Mouse (Mus musculus) stomach, embryonic 14.5 days (tissue): ENCODE data around the gene Gkn2. TPM values are rescaled to one million over a fixed set of nuclear protein-coding genes. Genes with fewer than 3 reads are reported as not detected.

Experiments
- ATAC-seq: fragments of 200-750 bp; cut with Nextera tagmentation; 2 replicates; pipeline ENCODE4 v1.8.0; 2017; ENCODE audit warnings: low read depth, moderate TSS enrichment; ENCODE audit not compliant: insufficient number of reproducible peaks, insufficient read depth, low FRiP score
- H3K27ac ChIP-seq: fragments of 300-500 bp; sonication (generic); 2 replicates; pipeline ENCODE4 v1.5.1; 2014; ENCODE audit warnings: mild to moderate bottlenecking, low read length, moderate library complexity, mixed read lengths
- H3K27me3 ChIP-seq: fragments of 300-500 bp; sonication (generic); 2 replicates; pipeline ENCODE4 v1.6.1; 2014; ENCODE audit warnings: low read length, control low read depth, mixed read lengths; ENCODE audit not compliant: control insufficient read depth, insufficient read depth
- H3K36me3 ChIP-seq: fragments of 300-500 bp; sonication (generic); 2 replicates; pipeline ENCODE4 v1.6.1; 2014; ENCODE audit warnings: mild to moderate bottlenecking, control low read depth, low read length, moderate library complexity, mixed read lengths; ENCODE audit not compliant: control insufficient read depth, insufficient read depth
- H3K4me1 ChIP-seq: fragments of 300-500 bp; sonication (generic); 2 replicates; pipeline ENCODE4 v1.6.1; 2014; ENCODE audit warnings: low read length, control low read depth, mixed read lengths; ENCODE audit not compliant: control insufficient read depth, insufficient read depth
- H3K4me2 ChIP-seq: fragments of 300-500 bp; sonication (generic); replicated peaks from 2 replicates; pipeline ENCODE4 v1.6.1; 2014; ENCODE audit warnings: low read depth, low read length, control low read depth
- H3K4me3 ChIP-seq: fragments of 300-500 bp; sonication (generic); 2 replicates; pipeline ENCODE4 v1.5.1; 2014; ENCODE audit warnings: low read depth, low read length, control low read depth
- H3K9ac ChIP-seq: fragments of 300-500 bp; sonication (generic); replicated peaks from 2 replicates; pipeline ENCODE4 v1.6.1; 2014; ENCODE audit warnings: low read depth, mild to moderate bottlenecking, control low read depth, low read length, moderate library complexity, mixed read lengths
- H3K9me3 ChIP-seq: fragments of 300-500 bp; sonication (generic); 2 replicates; pipeline ENCODE4 v1.6.1; 2016; ENCODE audit warnings: low read depth, low read length, control low read depth; ENCODE audit not compliant: control insufficient read depth
- WGBS: fragments of 180-500 bp; shearing (Covaris S2); extraction: QIAGEN DNeasy Blood & Tissue Kit; methylation state at CpG from one replicate; pipeline ENCODE4 v1.1.7; 2014; 5-methylcytosine and 5-hydroxymethylcytosine counted together
- polyA plus RNA-seq: library from polyadenylated mRNA; unstranded; fragments of >200 nt; fragmentation: Nextera tagmentation; extraction: Ambion mirVana; gene quantifications from 2 replicates; pipeline ENCODE4 v1.2.1, GENCODE M21; 2014

Gkn2 gene
- polyA plus RNA-seq, 1 experiment from 2014 or later = 1.6 TPM

DNA sequence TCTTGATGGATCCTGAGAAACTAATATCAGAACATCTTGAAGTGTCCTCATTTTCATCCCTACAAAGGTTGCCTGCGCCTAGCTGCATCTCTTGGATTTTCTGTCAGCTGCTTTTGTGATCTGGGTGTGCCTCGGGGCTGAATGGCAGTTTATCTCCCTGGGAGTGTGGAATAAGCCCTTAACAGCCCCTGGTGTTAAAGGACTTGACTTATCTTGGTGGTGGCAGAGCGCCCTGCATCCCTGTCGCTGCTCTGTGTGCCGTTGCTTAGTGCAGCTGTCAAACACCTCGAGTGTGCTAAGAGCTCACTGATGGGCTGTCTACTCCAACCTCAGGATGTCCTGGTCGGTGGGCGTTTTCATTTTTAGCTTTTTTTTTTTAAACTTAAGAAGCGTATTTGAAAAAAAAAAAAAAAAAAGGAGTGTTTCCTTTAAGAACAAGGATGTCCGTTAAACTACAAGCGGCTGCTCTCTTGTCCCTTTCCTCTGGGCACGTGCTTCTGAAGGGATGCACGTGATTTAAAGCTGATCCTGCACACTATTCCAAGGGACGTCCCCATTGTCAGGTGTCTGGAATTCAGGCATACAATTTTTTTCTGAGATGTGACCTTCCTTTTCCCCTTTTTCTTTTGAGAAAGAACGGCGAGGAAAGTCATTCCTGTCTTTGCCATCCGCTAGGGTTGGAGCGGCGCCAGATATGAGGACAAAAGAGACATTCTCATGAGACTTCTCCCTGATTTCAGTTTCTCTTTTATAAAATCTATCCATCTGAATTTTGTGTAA lies 51.1 kb downstream of the Gkn2 start:
- H3K9me3 ChIP-seq = no peaks in the 10 kb centered on the region

DNA sequence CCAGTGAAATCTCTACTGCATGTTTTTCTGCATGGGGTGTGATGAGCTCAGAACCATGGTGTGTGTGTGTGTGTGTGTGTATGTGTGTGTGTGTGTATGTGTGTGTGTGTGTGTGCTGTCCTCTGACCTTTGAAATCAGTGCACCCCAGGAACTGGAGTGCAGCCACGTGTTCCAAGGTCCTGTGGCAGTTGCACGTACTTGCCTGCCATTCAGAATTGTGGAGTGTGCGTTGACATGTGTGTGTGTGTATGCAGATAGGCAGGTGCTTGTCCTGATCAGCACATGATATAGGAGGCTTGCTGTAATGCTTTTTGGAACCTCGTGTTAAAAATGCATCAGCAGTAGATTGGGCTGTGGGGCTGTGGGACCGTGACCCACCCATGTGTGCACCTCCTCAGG lies 53.8 kb downstream of the Gkn2 start:
- Histone ChIP-seq H3K4me1 (no peaks in the 10 kb centered on the region), H3K27me3 (no peaks in the 10 kb centered on the region), H3K36me3 (no peaks in the 10 kb centered on the region), H3K9me3 (no peaks in the 10 kb centered on the region), H3K4me3 (no peak overlapping the region), H3K9ac (no peak overlapping the region), H3K27ac (no peak overlapping the region), H3K4me2 (no peak overlapping the region)
- 86% methylated on average over 5 of the region's 5 CpGs for whole genome bisulfite sequencing
- ATAC-seq = no peak

More for the DNA sequence above, 51.1 kb downstream of the Gkn2 start:
- Histone ChIP-seq H3K4me1 (no peaks in the 10 kb centered on the region), H3K4me3 (no peak overlapping the region), H3K9ac (no peak overlapping the region), H3K27ac (no peak overlapping the region), H3K27me3 (no peaks in the 10 kb centered on the region), H3K4me2 (no peak overlapping the region), H3K36me3 (no peaks in the 10 kb centered on the region)
- no peak for ATAC-seq
- 63% methylated on average over 19 of the region's 19 CpGs for WGBS

DNA sequence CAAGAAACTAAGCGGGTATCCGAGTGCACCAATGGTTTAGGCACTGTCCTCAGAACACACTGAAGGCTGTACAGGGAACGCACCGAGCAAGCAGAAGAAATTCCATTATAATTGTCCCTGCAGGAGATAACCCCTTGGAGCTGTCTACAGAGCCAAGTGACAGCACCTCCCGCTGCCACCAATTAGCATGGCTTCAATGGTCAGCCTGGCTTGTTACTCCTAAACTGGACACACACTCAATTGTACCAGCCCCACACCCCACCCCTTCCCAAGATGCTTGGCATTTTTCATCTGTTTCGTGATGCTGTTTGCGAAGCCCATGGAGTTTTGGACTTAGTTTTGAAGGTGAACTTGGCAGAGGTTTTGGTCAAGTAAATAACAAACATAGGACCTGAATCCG lies 54.5 kb downstream of the Gkn2 start:
- no peak overlapping the region for H3K4me3 ChIP-seq
- no peak overlapping the region for H3K27ac ChIP-seq
- no peak for ATAC-seq
- no peak overlapping the region for H3K9ac ChIP-seq
- no peak overlapping the region for H3K4me2 ChIP-seq
- H3K9me3 ChIP-seq = no peaks in the 10 kb centered on the region
- no peaks in the 10 kb centered on the region for H3K36me3 ChIP-seq
- 80% methylated on average over 8 of the region's 8 CpGs for WGBS
- H3K4me1 ChIP-seq = no peaks in the 10 kb centered on the region
- no peaks in the 10 kb centered on the region for H3K27me3 ChIP-seq

DNA sequence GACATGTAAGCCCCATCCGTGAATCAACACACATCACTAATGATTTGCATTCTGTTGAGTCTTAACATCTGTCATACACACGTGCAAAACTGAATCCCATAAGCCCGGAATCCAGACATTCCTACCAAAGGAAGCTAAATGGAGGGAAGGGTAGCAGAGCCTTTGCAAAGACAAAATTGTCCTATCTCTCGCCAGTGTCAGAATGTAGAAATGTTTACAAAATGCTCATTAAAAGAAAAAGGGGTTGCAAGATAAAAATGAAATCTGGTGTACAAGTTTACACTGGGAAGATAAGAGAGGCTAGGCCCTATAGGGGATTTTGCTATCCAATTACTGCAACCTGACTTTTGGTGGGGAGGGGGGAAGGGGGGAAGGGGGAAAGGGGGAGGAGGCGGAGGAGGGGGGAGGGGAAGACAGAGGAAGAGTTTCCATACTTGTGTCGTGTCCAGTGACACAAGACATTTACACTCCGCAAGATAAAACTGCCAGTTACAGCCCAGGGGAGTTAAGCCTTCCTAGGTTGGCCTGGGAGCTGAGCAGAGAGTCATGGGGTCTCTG lies 55.4 kb downstream of the Gkn2 start, which contains the start of gene Bmp10:
Gene Bmp10 (plus strand): TSS at position 508 of the 558 bp plus-strand sequence.
- Histone ChIP-seq H3K4me3 (no peak within 1 kb of the TSS), H3K27ac (no peak within 1 kb of the TSS), H3K27me3 (no peaks in the 10 kb centered on the region), H3K9ac (no peak within 1 kb of the TSS), H3K4me2 (no peak within 1 kb of the TSS), H3K4me1 (no peaks in the 10 kb centered on the region), H3K9me3 (no peaks in the 10 kb centered on the region), H3K36me3 (no peaks in the 10 kb centered on the region)
- no peak for ATAC-seq
- WGBS = 39% methylated on average over 7 of the region's 7 CpGs

Other genes with a start within 250 kb of the Gkn2 start
- gene Antxr1, start 37.5 kb upstream of the Gkn2 start, polyA plus RNA-seq = 13.5 and 14.4 TPM in 2 replicates
- gene Gkn1, start 22.4 kb upstream of the Gkn2 start, polyA plus RNA-seq = 0.59 and 0.95 TPM in 2 replicates
- gene Gkn3, start 15.6 kb downstream of the Gkn2 start, polyA plus RNA-seq = 3.0 and 3.8 TPM in 2 replicates
- gene Bmp10, start 55.6 kb downstream of the Gkn2 start, polyA plus RNA-seq = not detected in 2 replicates
- 4.4 and 5.2 TPM in 2 replicates for gene Arhgap25, start 159.9 kb downstream of the Gkn2 start, polyA plus RNA-seq
- 2.2 and 2.6 TPM in 2 replicates for gene Prokr1, start 217.4 kb downstream of the Gkn2 start, polyA plus RNA-seq